ENCODE assay signal across 16 mouse cellular contexts in the genomic region with DNA sequence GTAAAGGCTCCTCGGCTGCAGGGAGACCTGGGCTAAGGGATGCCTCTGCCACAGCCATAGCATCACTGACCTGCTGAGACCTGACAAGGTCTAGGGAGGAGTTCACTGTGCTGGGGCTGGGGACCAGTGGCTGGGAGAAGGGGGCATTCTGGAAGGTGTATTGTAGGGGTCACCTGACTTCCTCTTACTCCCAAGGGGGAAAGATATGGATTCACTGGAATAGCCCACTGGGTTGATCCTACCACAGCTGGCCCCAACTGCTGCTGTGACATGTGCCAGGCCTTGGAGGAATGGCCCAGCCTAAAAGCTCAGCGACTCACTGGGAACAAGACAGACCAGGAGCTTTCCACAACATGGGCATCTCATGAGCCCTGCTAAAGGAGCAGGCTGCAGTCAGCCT. TPM values are rescaled to one million over a fixed set of nuclear protein-coding genes. Genes with fewer than 3 reads are reported as not detected.
DNase-seq lines count a peak whose midpoint lies in the region; ATAC-seq and TF ChIP-seq lines count a peak whose summit lies in the region.
"Had no signal": no experiment of that assay in that cellular context is flagged by ENCODE, and none has a peak within 500 bp of the region (broad histone marks: within the 10 kb centered on the region; RNA-seq: fewer than 3 reads in every experiment).

No protein-coding gene starts in this region.

- H3K27ac ChIP-seq in hindbrain, embryonic 13.5 days: peak overlapping the region; percentile 69; the same call in 1 of the 2 replicates
- no peak overlapping the region for H3K27ac ChIP-seq in hindbrain, postnatal 0 days
- H3K27ac ChIP-seq in midbrain, embryonic 12.5 days (replicated peaks): 0 out of 2 replicates have a peak overlapping the region, but pooled peaks have one; percentile 40
- no peak overlapping the region for H3K27ac ChIP-seq in midbrain, embryonic 16.5 days (ENCODE audit: low read length)
- no peak overlapping the region for H3K27ac ChIP-seq in thymus, adult 2 months (ENCODE audit: control insufficient read depth, insufficient read depth, low read length)
- H3K27ac ChIP-seq: liver, embryonic 15.5 days had no signal

- H3K9me3 ChIP-seq in hindbrain, embryonic 13.5 days: no peaks in the 10 kb centered on the region
- no peaks in the 10 kb centered on the region for H3K9me3 ChIP-seq in hindbrain, postnatal 0 days (ENCODE audit: low read length)
- no peaks in the 10 kb centered on the region for H3K9me3 ChIP-seq in midbrain, embryonic 12.5 days
- H3K9me3 ChIP-seq in midbrain, embryonic 16.5 days (replicated peaks; ENCODE audit: control insufficient read depth, low read length, poor library complexity, severe bottlenecking): no peaks in the 10 kb centered on the region
- H3K9me3 ChIP-seq: forebrain, embryonic 13.5 days; liver, embryonic 15.5 days had no signal

- H3K9ac ChIP-seq in hindbrain, embryonic 13.5 days: peak overlapping the region; percentile 43; the same call in 1 of the 2 replicates
- no peak overlapping the region for H3K9ac ChIP-seq in hindbrain, postnatal 0 days (replicated peaks; ENCODE audit: low read length)
- H3K9ac ChIP-seq in midbrain, embryonic 12.5 days (replicated peaks): no peak overlapping the region
- H3K9ac ChIP-seq in midbrain, embryonic 16.5 days (ENCODE audit: low read depth, low read length): no peak overlapping the region
- H3K9ac ChIP-seq: forebrain, embryonic 13.5 days; liver, embryonic 15.5 days had no signal

- DNase-seq in heart, adult 11 months: peak; percentile 94
- DNase-seq in heart, adult 9 months (ENCODE audit: low spot score in 2 of 2): no peak
- DNase-seq in hindbrain, postnatal 0 days (ENCODE audit: low spot score): no peak
- DNase-seq in thymus, adult 2 months: no peak
- DNase-seq: adrenal gland, adult 8-10 months; cerebellum, adult 11 months; cerebellum, postnatal 36 days; gastrocnemius, postnatal 36 days; left cerebral cortex, postnatal 4 days; lung, postnatal 14 days had no signal

- no peak for TF ChIP-seq CTCF in hindbrain, postnatal 0 days (IDR thresholded peaks at IDR 0.05; ENCODE audit: low read depth)
- no peak for TF ChIP-seq CTCF in thymus, adult 2 months (IDR thresholded peaks at IDR 0.05; ENCODE audit: borderline replicate concordance, control insufficient read depth, extremely low read depth, insufficient read depth, low read length, poor library complexity)

- peaks cover 99% of the 10 kb centered on the region for H3K4me1 ChIP-seq in hindbrain, embryonic 13.5 days (replicated peaks)
- H3K4me1 ChIP-seq in hindbrain, postnatal 0 days (ENCODE audit: insufficient read depth, low read length): peaks cover 52% of the 10 kb centered on the region
- H3K4me1 ChIP-seq in midbrain, embryonic 12.5 days: peaks cover 94% of the 10 kb centered on the region
- H3K4me1 ChIP-seq in midbrain, embryonic 16.5 days (ENCODE audit: control insufficient read depth, insufficient read depth, low read length): peaks cover 65% of the 10 kb centered on the region
- peaks cover 50% of the 10 kb centered on the region for H3K4me1 ChIP-seq in thymus, adult 2 months (replicated peaks; ENCODE audit: control insufficient read depth, insufficient read depth, low read length)

- no peaks in the 10 kb centered on the region for H3K36me3 ChIP-seq in hindbrain, embryonic 13.5 days
- H3K36me3 ChIP-seq in hindbrain, postnatal 0 days (ENCODE audit: insufficient read depth, low read length): no peaks in the 10 kb centered on the region
- 0 out of 2 replicates have a peak, but pooled peaks cover 3% of the 10 kb centered on the region for H3K36me3 ChIP-seq in midbrain, embryonic 12.5 days
- no peaks in the 10 kb centered on the region for H3K36me3 ChIP-seq in midbrain, embryonic 16.5 days (ENCODE audit: control insufficient read depth, insufficient read depth, low read length)
- no peaks in the 10 kb centered on the region for H3K36me3 ChIP-seq in myocyte (ENCODE audit: control insufficient read depth, insufficient read depth)
- no peaks in the 10 kb centered on the region for H3K36me3 ChIP-seq in thymus, adult 2 months (ENCODE audit: control insufficient read depth, insufficient read depth, low read length)
- H3K36me3 ChIP-seq: liver, embryonic 15.5 days had no signal

- no peak overlapping the region for H3K4me3 ChIP-seq in hindbrain, embryonic 13.5 days
- no peak overlapping the region for H3K4me3 ChIP-seq in hindbrain, postnatal 0 days (ENCODE audit: low read length)
- no peak overlapping the region for H3K4me3 ChIP-seq in midbrain, embryonic 12.5 days
- H3K4me3 ChIP-seq in midbrain, embryonic 16.5 days (ENCODE audit: low read depth, low read length): no peak overlapping the region
- H3K4me3 ChIP-seq in myocyte: no peak overlapping the region
- H3K4me3 ChIP-seq in thymus, adult 2 months (ENCODE audit: control insufficient read depth, insufficient read depth, low read length): no peak overlapping the region
- H3K4me3 ChIP-seq: forebrain, embryonic 13.5 days; liver, embryonic 15.5 days had no signal

- H3K27me3 ChIP-seq in hindbrain, embryonic 13.5 days: no peaks in the 10 kb centered on the region
- no peaks in the 10 kb centered on the region for H3K27me3 ChIP-seq in hindbrain, postnatal 0 days (ENCODE audit: insufficient read depth, low read length)
- H3K27me3 ChIP-seq in midbrain, embryonic 12.5 days: no peaks in the 10 kb centered on the region
- H3K27me3 ChIP-seq in midbrain, embryonic 16.5 days (ENCODE audit: control insufficient read depth, insufficient read depth, low read depth, low read length): no peaks in the 10 kb centered on the region
- no peaks in the 10 kb centered on the region for H3K27me3 ChIP-seq in myocyte (ENCODE audit: control insufficient read depth, insufficient read depth, insufficient read length)
- H3K27me3 ChIP-seq in thymus, adult 2 months (ENCODE audit: control insufficient read depth, insufficient read depth, low read length): no peaks in the 10 kb centered on the region
- H3K27me3 ChIP-seq: forebrain, embryonic 13.5 days; liver, embryonic 15.5 days had no signal

- no peak overlapping the region for H3K4me2 ChIP-seq in hindbrain, embryonic 13.5 days
- H3K4me2 ChIP-seq in hindbrain, postnatal 0 days (ENCODE audit: low read depth, low read length): no peak overlapping the region
- H3K4me2 ChIP-seq in midbrain, embryonic 12.5 days (replicated peaks): no peak overlapping the region
- H3K4me2 ChIP-seq in midbrain, embryonic 16.5 days (ENCODE audit: low read length): no peak overlapping the region
- peak overlapping the region; percentile 60 for H3K4me2 ChIP-seq in myocyte (ENCODE audit: low read depth)
- H3K4me2 ChIP-seq: forebrain, embryonic 13.5 days; liver, embryonic 15.5 days had no signal

- no peak for TF ChIP-seq POLR2A in myocyte (IDR thresholded peaks at IDR 0.05; ENCODE audit: insufficient read length, low read depth)
- no peak for TF ChIP-seq POLR2A in thymus, adult 2 months (IDR thresholded peaks at IDR 0.05; ENCODE audit: control insufficient read depth, extremely low read depth, insufficient read depth, low read length, poor library complexity)

- no peak overlapping the region for H3ac ChIP-seq in myocyte (ENCODE audit: control insufficient read depth, insufficient read length)

- 88% methylated on average over 2 of the region's 2 CpGs for WGBS in hindbrain, embryonic 13.5 days
- 58% methylated on average over 2 of the region's 2 CpGs for WGBS in hindbrain, postnatal 0 days
- 82% methylated on average over 2 of the region's 2 CpGs for WGBS in midbrain, embryonic 12.5 days
- 72% methylated on average over 2 of the region's 2 CpGs for WGBS in midbrain, embryonic 16.5 days
- 96% methylated on average over 2 of the region's 2 CpGs for WGBS in thymus, adult 2 months

- ATAC-seq in hindbrain, embryonic 13.5 days (ENCODE audit: low FRiP score): no peak
- ATAC-seq in hindbrain, postnatal 0 days: no peak
- no peak for ATAC-seq in midbrain, embryonic 12.5 days (ENCODE audit: low FRiP score, low read depth)
- no peak for ATAC-seq in midbrain, embryonic 16.5 days
- ATAC-seq: forebrain, embryonic 13.5 days had no signal

- peaks cover 99% of the 10 kb centered on the region for H3K79me2 ChIP-seq in myocyte (ENCODE audit: control insufficient read depth, insufficient read depth)

TF ChIP-seq in myocyte, 11 proteins besides CTCF, POLR2A, EP300 and RAD21:
- no peak for TF ChIP-seq MYOG (IDR thresholded peaks at IDR 0.05; ENCODE audit: control insufficient read depth in 1 of 3, insufficient read depth in 1 of 3, insufficient read length in 2 of 3, low read depth in 2 of 3)
- TF ChIP-seq TCF12 (IDR thresholded peaks at IDR 0.05; ENCODE audit: insufficient read depth, poor library complexity, severe bottlenecking): no peak
- no peak for TF ChIP-seq POLR2AphosphoS2 (IDR thresholded peaks at IDR 0.05; ENCODE audit: insufficient read length, low read depth)
- TF ChIP-seq MYOD1 (IDR thresholded peaks at IDR 0.05; ENCODE audit: control insufficient read depth in 1 of 3, insufficient read length in 2 of 3, low read depth in 2 of 3): no peak
- no peak for TF ChIP-seq SRF (IDR thresholded peaks at IDR 0.05; ENCODE audit: control insufficient read depth, insufficient read length, low read depth)
- no peak for TF ChIP-seq USF1 (IDR thresholded peaks at IDR 0.05; ENCODE audit: low read depth)
TF ChIP-seq in myocyte: peak in this region for 0.

RNA-seq across cellular contexts. Expression of a gene that starts 27.2 kb away (rescaled TPM):
- 58.5 and 65.3 TPM in 2 replicates for polyA plus RNA-seq in hindbrain, embryonic 13.5 days (2015; fragmentation: Nextera tagmentation; extraction: Ambion mirVana)
- 129 and 135 TPM in 2 replicates for total RNA-seq in hindbrain, postnatal 0 days (2014; rRNA removed)
- polyA plus RNA-seq in hindbrain, postnatal 0 days (2015; fragmentation: Nextera tagmentation; extraction: Ambion mirVana): 41.9 and 50.6 TPM in 2 replicates
- 79.4 and 82.5 TPM in 2 replicates for polyA plus RNA-seq in midbrain, embryonic 12.5 days (2016; fragmentation: Nextera tagmentation; extraction: Ambion mirVana)
- 54.2 and 58.0 TPM in 2 replicates for polyA plus RNA-seq in midbrain, embryonic 16.5 days (2015; fragmentation: Nextera tagmentation; extraction: Ambion mirVana)
- 34.5 TPM for polyA plus RNA-seq in myocyte (2012; fragmentation: generic; extraction: Trizol)
- polyA plus RNA-seq in thymus, adult 2 months (2012; rRNA removed): 58.9 and 93.6 TPM in 2 replicates

Comparison
In these comparisons a context has a peak if more than half of its experiments do, and no peak if none do; other contexts are left out.
1. H3K27ac ChIP-seq: peak in hindbrain, embryonic 13.5 days (single experiment) and midbrain, embryonic 12.5 days (single experiment); none in hindbrain, postnatal 0 days (single experiment), midbrain, embryonic 16.5 days (single experiment) and thymus, adult 2 months (single experiment).